In the genomic region with DNA sequence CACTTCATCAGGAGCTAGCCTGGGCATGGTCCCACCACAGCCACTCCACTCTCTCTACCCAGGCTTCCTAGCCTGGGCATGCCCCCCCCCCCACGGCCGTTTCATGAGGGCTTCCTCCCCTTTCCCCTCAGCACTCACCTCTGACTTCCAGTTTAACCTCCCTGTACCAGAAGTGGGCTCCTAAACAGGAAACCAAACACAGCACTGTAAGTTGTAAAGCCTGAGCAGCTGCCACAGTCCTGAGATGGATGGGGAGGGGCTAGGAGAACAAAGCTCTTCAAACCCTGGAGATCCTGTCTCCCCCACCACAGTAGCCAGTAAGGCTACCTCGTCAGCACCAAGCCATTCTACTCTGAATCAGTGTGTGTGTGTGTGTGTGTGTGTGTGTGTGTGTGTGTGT, we compare ENCODE assay signal across 15 mouse cellular contexts. TPM values are rescaled to one million over a fixed set of nuclear protein-coding genes. Genes with fewer than 3 reads are reported as not detected.
DNase-seq lines count a peak whose midpoint lies in the region; ATAC-seq and TF ChIP-seq lines count a peak whose summit lies in the region.
"Had no signal": no experiment of that assay in that cellular context is flagged by ENCODE, and none has a peak within 500 bp of the region (broad histone marks: within the 10 kb centered on the region; RNA-seq: fewer than 3 reads in every experiment).

No protein-coding gene starts in this region.

- TF ChIP-seq CTCF in stomach, postnatal 0 days (IDR thresholded peaks at IDR 0.05; ENCODE audit: low read depth): no peak

- no peak for DNase-seq in hindbrain, embryonic 10.5 days (ENCODE audit: low spot score)
- no peak for DNase-seq in stomach, postnatal 0 days (ENCODE audit: low spot score)
- DNase-seq in retina, postnatal 1 day: no peak
- DNase-seq in testis, postnatal 10 days (ENCODE audit: low spot score): no peak
- DNase-seq: adrenal gland, postnatal 10 days; cerebellum, adult 9-10 months; kidney, adult 8-10 months had no signal

- no peak for ATAC-seq in hindbrain, embryonic 13.5 days (ENCODE audit: low FRiP score)
- no peak for ATAC-seq in stomach, embryonic 15.5 days (ENCODE audit: insufficient read depth, low FRiP score, low read depth)
- no peak for ATAC-seq in stomach, postnatal 0 days (ENCODE audit: low FRiP score, low TSS enrichment)
- peak; percentile 47 for ATAC-seq in inflammation-experienced regulatory T-cells, adult 6 months
- ATAC-seq in forebrain, embryonic 16.5 days: no peak

- peaks cover 17% of the 10 kb centered on the region for H3K27me3 ChIP-seq in hindbrain, embryonic 13.5 days
- peaks cover 29% of the 10 kb centered on the region for H3K27me3 ChIP-seq in hindbrain, embryonic 10.5 days (ENCODE audit: insufficient read depth, poor library complexity, severe bottlenecking)
- no peaks in the 10 kb centered on the region for H3K27me3 ChIP-seq in stomach, embryonic 15.5 days (replicated peaks)
- H3K27me3 ChIP-seq in stomach, postnatal 0 days (ENCODE audit: control insufficient read depth, insufficient read depth, low read length): no peaks in the 10 kb centered on the region
- no peaks in the 10 kb centered on the region for H3K27me3 ChIP-seq in forebrain, embryonic 16.5 days (replicated peaks; ENCODE audit: control insufficient read depth, insufficient read depth, low read length)
- H3K27me3 ChIP-seq: embryonic facial prominence, embryonic 15.5 days had no signal

- H3K9ac ChIP-seq in hindbrain, embryonic 13.5 days: no peak overlapping the region
- no peak overlapping the region for H3K9ac ChIP-seq in stomach, embryonic 15.5 days
- no peak overlapping the region for H3K9ac ChIP-seq in stomach, postnatal 0 days (ENCODE audit: low read length)
- no peak overlapping the region for H3K9ac ChIP-seq in forebrain, embryonic 16.5 days (replicated peaks; ENCODE audit: low read depth, low read length)
- H3K9ac ChIP-seq: embryonic facial prominence, embryonic 15.5 days had no signal

- H3K4me2 ChIP-seq in hindbrain, embryonic 13.5 days: no peak overlapping the region
- no peak overlapping the region for H3K4me2 ChIP-seq in stomach, embryonic 15.5 days
- H3K4me2 ChIP-seq in stomach, postnatal 0 days (replicated peaks; ENCODE audit: low read depth): no peak overlapping the region
- H3K4me2 ChIP-seq in forebrain, embryonic 16.5 days (ENCODE audit: low read length): no peak overlapping the region
- H3K4me2 ChIP-seq: embryonic facial prominence, embryonic 15.5 days had no signal

- H3K4me1 ChIP-seq in hindbrain, embryonic 13.5 days (replicated peaks): peaks cover 6% of the 10 kb centered on the region; the same call in 1 of the 2 replicates
- H3K4me1 ChIP-seq in hindbrain, embryonic 10.5 days (replicated peaks): peaks cover 15% of the 10 kb centered on the region
- peaks cover 12% of the 10 kb centered on the region; the same call in 1 of the 2 replicates for H3K4me1 ChIP-seq in stomach, embryonic 15.5 days
- no peaks in the 10 kb centered on the region for H3K4me1 ChIP-seq in stomach, postnatal 0 days (replicated peaks; ENCODE audit: control insufficient read depth, insufficient read depth)
- no peaks in the 10 kb centered on the region for H3K4me1 ChIP-seq in forebrain, embryonic 16.5 days (replicated peaks; ENCODE audit: control insufficient read depth, insufficient read depth, low read length)

- H3K4me3 ChIP-seq in hindbrain, embryonic 13.5 days: no peak overlapping the region
- H3K4me3 ChIP-seq in hindbrain, embryonic 10.5 days: no peak overlapping the region
- no peak overlapping the region for H3K4me3 ChIP-seq in stomach, embryonic 15.5 days (replicated peaks)
- H3K4me3 ChIP-seq in stomach, postnatal 0 days (ENCODE audit: low read depth, low read length): no peak overlapping the region
- no peak overlapping the region for H3K4me3 ChIP-seq in forebrain, embryonic 16.5 days (replicated peaks; ENCODE audit: low read length)
- H3K4me3 ChIP-seq: embryonic facial prominence, embryonic 15.5 days; myocyte had no signal

- 55% methylated on average over 3 of the region's 3 CpGs for WGBS in hindbrain, embryonic 13.5 days
- 35% methylated on average over 3 of the region's 3 CpGs for WGBS in hindbrain, embryonic 10.5 days
- 20% methylated on average over 3 of the region's 3 CpGs for WGBS in stomach, embryonic 15.5 days
- 63% methylated on average over 3 of the region's 3 CpGs for WGBS in stomach, postnatal 0 days
- WGBS in forebrain, embryonic 16.5 days: 38% methylated on average over 3 of the region's 3 CpGs

- no peak for TF ChIP-seq EP300 in stomach, postnatal 0 days (optimal IDR thresholded peaks at IDR 0.05)

- H3K36me3 ChIP-seq in hindbrain, embryonic 13.5 days: no peaks in the 10 kb centered on the region
- H3K36me3 ChIP-seq in hindbrain, embryonic 10.5 days: no peaks in the 10 kb centered on the region
- no peaks in the 10 kb centered on the region for H3K36me3 ChIP-seq in stomach, embryonic 15.5 days
- no peaks in the 10 kb centered on the region for H3K36me3 ChIP-seq in stomach, postnatal 0 days (ENCODE audit: control insufficient read depth, insufficient read depth, low read length)
- H3K36me3 ChIP-seq in forebrain, embryonic 16.5 days (ENCODE audit: control insufficient read depth, insufficient read depth): no peaks in the 10 kb centered on the region
- H3K36me3 ChIP-seq: embryonic facial prominence, embryonic 15.5 days; G1E had no signal

- H3K9me3 ChIP-seq in hindbrain, embryonic 13.5 days: no peaks in the 10 kb centered on the region
- H3K9me3 ChIP-seq in hindbrain, embryonic 10.5 days: no peaks in the 10 kb centered on the region
- no peaks in the 10 kb centered on the region for H3K9me3 ChIP-seq in stomach, embryonic 15.5 days
- H3K9me3 ChIP-seq in stomach, postnatal 0 days (ENCODE audit: control insufficient read depth, low read length): no peaks in the 10 kb centered on the region
- H3K9me3 ChIP-seq in forebrain, embryonic 16.5 days (ENCODE audit: control insufficient read depth, low read length): no peaks in the 10 kb centered on the region
- H3K9me3 ChIP-seq: embryonic facial prominence, embryonic 15.5 days; G1E had no signal

- H3K27ac ChIP-seq in hindbrain, embryonic 13.5 days: 0 out of 2 replicates have a peak overlapping the region, but pooled peaks have one; percentile 9
- no peak overlapping the region for H3K27ac ChIP-seq in hindbrain, embryonic 10.5 days
- peak overlapping the region; percentile 57 for H3K27ac ChIP-seq in stomach, embryonic 15.5 days
- H3K27ac ChIP-seq in stomach, postnatal 0 days (replicated peaks): no peak overlapping the region
- no peak overlapping the region for H3K27ac ChIP-seq in forebrain, embryonic 16.5 days (ENCODE audit: low read length)
- H3K27ac ChIP-seq: embryonic facial prominence, embryonic 15.5 days; macrophage had no signal

RNA-seq across cellular contexts. Expression of gene Ppp1r13b, which starts 6.1 kb away (rescaled TPM):
- 23.0 and 25.5 TPM in 2 replicates for polyA plus RNA-seq in hindbrain, embryonic 13.5 days (2015; fragmentation: Nextera tagmentation; extraction: Ambion mirVana)
- polyA plus RNA-seq in hindbrain, embryonic 10.5 days (2016; fragmentation: Nextera tagmentation; extraction: Ambion mirVana): 4.5 and 6.2 TPM in 2 replicates
- 22.8 and 22.9 TPM in 2 replicates for polyA plus RNA-seq in stomach, embryonic 15.5 days (2015; fragmentation: Nextera tagmentation; extraction: Ambion mirVana)
- polyA plus RNA-seq in stomach, postnatal 0 days (2015; fragmentation: Nextera tagmentation; extraction: Ambion mirVana): 18.9 and 21.5 TPM in 2 replicates
- 10 to 100 TPM in 1 of 3 experiments, 1 to 10 TPM in 2; 4.1 to 12.6 (median 8.6) TPM for polyA plus RNA-seq in inflammation-experienced regulatory T-cells, adult 6 months (2017; shearing (Covaris generic))
- polyA plus RNA-seq in forebrain, embryonic 16.5 days (2015; fragmentation: Nextera tagmentation; extraction: Ambion mirVana): 21.8 and 23.5 TPM in 2 replicates

RNA-seq across cellular contexts. Expression of gene Atp5mpl, which starts 52.7 kb away (rescaled TPM):
- 734 and 738 TPM in 2 replicates for polyA plus RNA-seq in hindbrain, embryonic 13.5 days (2015; fragmentation: Nextera tagmentation; extraction: Ambion mirVana)
- polyA plus RNA-seq in hindbrain, embryonic 10.5 days (2016; fragmentation: Nextera tagmentation; extraction: Ambion mirVana): 593 and 677 TPM in 2 replicates
- 711 and 748 TPM in 2 replicates for polyA plus RNA-seq in stomach, embryonic 15.5 days (2015; fragmentation: Nextera tagmentation; extraction: Ambion mirVana)
- polyA plus RNA-seq in stomach, postnatal 0 days (2015; fragmentation: Nextera tagmentation; extraction: Ambion mirVana): 814 and 865 TPM in 2 replicates
- polyA plus RNA-seq in inflammation-experienced regulatory T-cells, adult 6 months (2017; shearing (Covaris generic)): 100 to 1,000 TPM; 235 to 309 (median 282) TPM
- polyA plus RNA-seq in forebrain, embryonic 16.5 days (2015; fragmentation: Nextera tagmentation; extraction: Ambion mirVana): 562 and 571 TPM in 2 replicates

RNA-seq across cellular contexts. Expression of gene Tdrd9, which starts 57.3 kb away (rescaled TPM):
- polyA plus RNA-seq in hindbrain, embryonic 13.5 days (2015; fragmentation: Nextera tagmentation; extraction: Ambion mirVana): 0.38 and 0.48 TPM in 2 replicates
- polyA plus RNA-seq in hindbrain, embryonic 10.5 days (2016; fragmentation: Nextera tagmentation; extraction: Ambion mirVana): 1.0 and 1.2 TPM in 2 replicates
- 0.23 and 0.27 TPM in 2 replicates for polyA plus RNA-seq in stomach, embryonic 15.5 days (2015; fragmentation: Nextera tagmentation; extraction: Ambion mirVana)
- 0.01 TPM in 1 of 2 replicates, not detected in the other for polyA plus RNA-seq in stomach, postnatal 0 days (2015; fragmentation: Nextera tagmentation; extraction: Ambion mirVana)
- under 1 TPM in 1 of 3 experiments, not detected in 2; 0.10 TPM for polyA plus RNA-seq in inflammation-experienced regulatory T-cells, adult 6 months (2017; shearing (Covaris generic))
- polyA plus RNA-seq in forebrain, embryonic 16.5 days (2015; fragmentation: Nextera tagmentation; extraction: Ambion mirVana): 0.19 and 0.44 TPM in 2 replicates
- polyA plus RNA-seq: G1E, macrophage had no signal

Comparison
In these comparisons a context has a peak if more than half of its experiments do, and no peak if none do; other contexts are left out.
1. H3K27ac ChIP-seq: peak in hindbrain, embryonic 13.5 days (single experiment) and stomach, embryonic 15.5 days (single experiment); none in hindbrain, embryonic 10.5 days (single experiment), stomach, postnatal 0 days (single experiment) and forebrain, embryonic 16.5 days (single experiment).